Mouse (Mus musculus) heart, postnatal 10 days (tissue): Measurements from ENCODE around the gene Zfp239. TPM values are rescaled to one million over a fixed set of nuclear protein-coding genes. Genes with fewer than 3 reads are reported as not detected.
"Not testable (repeated sequence)": the region's sequence is repeated elsewhere in the genome, so short reads cannot be mapped to it uniquely, and the experiment has no call there.

Source experiments
- DNase-seq, 2 experiments: peaks; one replicate each; pipeline ENCODE4 v3.0.0; 2021
- intact Hi-C: fragments of 180-260 bp; cut with DNase I; formaldehyde crosslinking; loops from one replicate; pipeline ENCODE4 v1.15.1; 2025
- total RNA-seq, 2 experiments: library from RNA; stranded (reverse); gene quantifications; 2 replicates each; pipeline ENCODE4 v1.2.3; 2021

The Zfp239 gene
- total RNA-seq, result under 1 TPM; 0.41 to 0.57 TPM

GRCm38 (mm10) chr6:117861848-117862247, at the start of gene Zfp239:
TSS of gene Zfp239 (plus strand) at chr6:117862100.
- intact Hi-C loops, result no loop called here
- no peak for DNase-seq

- no peak for DNase-seq
- intact Hi-C loops, result no loop called here
Observed at GRCm38 (mm10) chr6:117814681-117815080, 47.2 kb upstream of the Zfp239 start.

GRCm38 (mm10) chr6:117817108-117817541, 44.8 kb upstream of the Zfp239 start:
- intact Hi-C loops, result no loop called here
- DNase-seq, result no peak

GRCm38 (mm10) chr6:117820327-117820726, 41.6 kb upstream of the Zfp239 start:
- DNase-seq, result no peak
- intact Hi-C loops, result no loop called here

GRCm38 (mm10) chr6:117825369-117825768, 36.5 kb upstream of the Zfp239 start:
- peak; percentile 76 to 88 for DNase-seq
- intact Hi-C loops, result loop anchor here (1.0 to 5.0 kb wide), 6 partner anchors 67 to 1171 kb away; no protein-coding TSS in a partner anchor

- peak; percentile 64 to 84 for DNase-seq
- intact Hi-C loops, result loop anchor here (5.0 kb wide), 3 partner anchors 151 to 1061 kb away; no protein-coding TSS in a partner anchor
Observed at GRCm38 (mm10) chr6:117828273-117828672, 33.6 kb upstream of the Zfp239 start.

- DNase-seq, result peak; percentile 94 to 95
- intact Hi-C loops, result loop anchor here (5.0 to 10.0 kb wide), 3 partner anchors 36 to 254 kb away; no protein-coding TSS in a partner anchor
Observed at GRCm38 (mm10) chr6:117840686-117841510, 21.0 kb upstream of the Zfp239 start, which contains the start of gene Zfp637. TSS of gene Zfp637 (plus strand) at chr6:117841180.

- intact Hi-C loops, result loop anchor here (5.0 to 10.0 kb wide), 3 partner anchors 36 to 253 kb away; no protein-coding TSS in a partner anchor
- DNase-seq, result no peak
Observed at GRCm38 (mm10) chr6:117841511-117841955, 20.4 kb upstream of the Zfp239 start.

- intact Hi-C loops, result loop anchor here (5.0 to 10.0 kb wide), 3 partner anchors 33 to 250 kb away; no protein-coding TSS in a partner anchor
Observed at GRCm38 (mm10) chr6:117844597-117844996, 17.3 kb upstream of the Zfp239 start.

GRCm38 (mm10) chr6:117846671-117847070, 15.2 kb upstream of the Zfp239 start:
- DNase-seq, result not testable (repeated sequence)
- intact Hi-C loops, result loop anchor here (10.0 kb wide), 1 partner anchor 248 kb away; no protein-coding TSS in a partner anchor

More at GRCm38 (mm10) chr6:117844597-117844996, 17.3 kb upstream of the Zfp239 start:
- no peak for DNase-seq

- DNase-seq, result no peak
- intact Hi-C loops, result loop anchor here (10.0 kb wide), 1 partner anchor 247 kb away; no protein-coding TSS in a partner anchor
Observed at GRCm38 (mm10) chr6:117847772-117848171, 14.1 kb upstream of the Zfp239 start.

GRCm38 (mm10) chr6:117848577-117848976, 13.3 kb upstream of the Zfp239 start:
- no peak for DNase-seq
- intact Hi-C loops, result loop anchor here (10.0 kb wide), 1 partner anchor 246 kb away; no protein-coding TSS in a partner anchor

- no peak for DNase-seq
- intact Hi-C loops, result no loop called here
Observed at GRCm38 (mm10) chr6:117851747-117852146, 10.2 kb upstream of the Zfp239 start.

- intact Hi-C loops, result loop anchor here (5.0 kb wide), 1 partner anchor 64 kb away; no protein-coding TSS in a partner anchor
- no peak for DNase-seq
Observed at GRCm38 (mm10) chr6:117857990-117858389, 3.9 kb upstream of the Zfp239 start.

- no peak for DNase-seq
- intact Hi-C loops, result no loop called here
Observed at GRCm38 (mm10) chr6:117862465-117862864, 565 bp downstream of the Zfp239 start.

GRCm38 (mm10) chr6:117862899-117863620, 1.2 kb downstream of the Zfp239 start:
- peak; percentile 26 to 55 for DNase-seq

GRCm38 (mm10) chr6:117863751-117864150, 1.9 kb downstream of the Zfp239 start:
- intact Hi-C loops, result no loop called here
- DNase-seq, result no peak

More at GRCm38 (mm10) chr6:117862899-117863620, 1.2 kb downstream of the Zfp239 start:
- intact Hi-C loops, result no loop called here

- no peak for DNase-seq
- intact Hi-C loops, result no loop called here
Observed at GRCm38 (mm10) chr6:117868187-117868586, 6.3 kb downstream of the Zfp239 start.

GRCm38 (mm10) chr6:117871034-117871433, 9.1 kb downstream of the Zfp239 start:
- DNase-seq, result no peak
- intact Hi-C loops, result no loop called here

GRCm38 (mm10) chr6:117873450-117873849, 11.6 kb downstream of the Zfp239 start:
- intact Hi-C loops, DNase-seq: not testable (repeated sequence)
